Mouse (Mus musculus) heart, embryonic 15.5 days (tissue): ENCODE measurements around the gene Tcp1. TPM values are rescaled to one million over a fixed set of nuclear protein-coding genes. Genes with fewer than 3 reads are reported as not detected.

ENCODE experiments used
- ATAC-seq: fragments of 200-750 bp; cut with Nextera tagmentation; replicated peaks from 2 replicates; pipeline ENCODE4 v1.8.0; 2017; ENCODE audit warnings: low read depth, moderate TSS enrichment; ENCODE audit not compliant: insufficient number of reproducible peaks, insufficient read depth, low FRiP score
- H3K27ac ChIP-seq: fragments of 300-500 bp; sonication (generic); 2 replicates; pipeline ENCODE4 v1.5.1; 2015; ENCODE audit warnings: mild to moderate bottlenecking, inconsistent platforms
- H3K27me3 ChIP-seq: fragments of 300-500 bp; sonication (generic); 2 replicates; pipeline ENCODE4 v1.6.1; 2015; ENCODE audit warnings: inconsistent platforms
- H3K36me3 ChIP-seq: fragments of 300-500 bp; sonication (generic); 2 replicates; pipeline ENCODE4 v1.6.1; 2015; ENCODE audit warnings: mild to moderate bottlenecking, inconsistent platforms
- H3K4me1 ChIP-seq: fragments of 300-500 bp; sonication (generic); replicated peaks from 2 replicates; pipeline ENCODE4 v1.6.1; 2015; ENCODE audit warnings: inconsistent platforms
- H3K4me2 ChIP-seq: fragments of 300-500 bp; sonication (generic); 2 replicates; pipeline ENCODE4 v1.6.1; 2015; ENCODE audit warnings: inconsistent platforms, mild to moderate bottlenecking, moderate library complexity
- H3K4me3 ChIP-seq: fragments of 300-500 bp; sonication (generic); 2 replicates; pipeline ENCODE4 v1.5.1; 2015; ENCODE audit warnings: mild to moderate bottlenecking, inconsistent platforms
- H3K9ac ChIP-seq: fragments of 300-500 bp; sonication (generic); 2 replicates; pipeline ENCODE4 v1.6.1; 2015; ENCODE audit warnings: mild to moderate bottlenecking, inconsistent platforms
- H3K9me3 ChIP-seq: fragments of 300-500 bp; sonication (generic); replicated peaks from 2 replicates; pipeline ENCODE4 v1.6.1; 2016; ENCODE audit warnings: inconsistent platforms
- WGBS: fragments of 180-500 bp; shearing (Covaris S2); methylation state at CpG from one replicate; pipeline ENCODE4 v1.1.7; 2015; ENCODE audit warnings: mixed read lengths; 5-methylcytosine and 5-hydroxymethylcytosine counted together
- polyA plus RNA-seq: library from polyadenylated mRNA; unstranded; fragments of >200 nt; fragmentation: Nextera tagmentation; extraction: Ambion mirVana; gene quantifications from 2 replicates; pipeline ENCODE4 v1.2.1, GENCODE M21; 2015

The Tcp1 gene
- 283 and 316 TPM in 2 replicates for polyA plus RNA-seq

DNA sequence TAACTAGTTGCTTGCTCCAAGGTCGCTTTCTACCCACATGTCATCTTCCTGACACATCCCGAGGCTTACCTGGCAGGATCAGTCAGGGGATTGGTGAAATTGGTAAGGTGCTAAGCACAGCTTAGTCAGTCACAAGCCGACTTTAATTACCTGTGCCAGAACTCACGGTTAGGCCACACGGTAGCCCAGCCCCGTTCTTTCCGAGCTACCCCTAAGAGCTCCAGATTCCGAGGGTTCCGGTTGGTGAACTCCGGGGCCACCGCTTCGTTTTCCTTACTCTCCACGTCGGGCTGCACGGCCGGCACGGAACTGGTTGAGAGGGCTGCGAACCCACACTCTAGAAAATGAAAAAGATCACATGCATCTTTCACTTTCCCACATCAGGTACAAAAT, at the start of gene Tcp1:
TSS of gene Tcp1 (plus strand) at position 214 of the 393 bp plus-strand sequence.
- H3K27me3 ChIP-seq: no peaks in the 10 kb centered on the region
- no peak for ATAC-seq
- peaks cover 51% of the 10 kb centered on the region for H3K36me3 ChIP-seq
- peaks cover 14% of the 10 kb centered on the region for H3K4me1 ChIP-seq
- peak within 1 kb of the TSS; percentile 87 for H3K4me3 ChIP-seq
- H3K27ac ChIP-seq: peak within 1 kb of the TSS; percentile 93
- H3K9me3 ChIP-seq: no peaks in the 10 kb centered on the region
- under 1% methylated on average over 18 of the region's 18 CpGs for WGBS
- H3K4me2 ChIP-seq: peak within 1 kb of the TSS; percentile 84
- H3K9ac ChIP-seq: peak within 1 kb of the TSS; percentile 98

DNA sequence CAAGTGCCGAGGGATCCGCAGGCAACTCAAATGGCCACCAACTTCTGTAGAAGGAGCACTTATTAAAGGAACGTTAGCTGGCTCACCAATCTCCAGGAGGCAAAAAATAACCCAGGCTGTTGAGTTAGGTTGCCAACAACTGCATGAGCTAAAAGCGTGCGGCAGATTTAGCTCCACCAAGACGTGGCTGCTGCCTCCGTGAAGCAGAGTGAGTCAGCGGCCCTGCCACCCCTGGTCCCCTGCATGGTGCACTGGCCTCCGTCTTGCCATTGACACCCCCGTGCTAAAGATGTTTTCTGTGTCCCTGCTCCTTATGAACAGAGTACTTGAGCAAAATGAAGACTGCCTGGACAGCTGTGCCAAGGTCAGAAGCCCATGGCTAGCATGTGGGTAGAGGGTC, 48.6 kb upstream of the Tcp1 start:
- Histone ChIP-seq H3K9ac (no peak overlapping the region), H3K4me1 (peaks cover 16% of the 10 kb centered on the region), H3K4me3 (no peak overlapping the region), H3K4me2 (peak overlapping the region; percentile 3; the same call in 1 of the 2 replicates), H3K9me3 (no peaks in the 10 kb centered on the region), H3K27me3 (no peaks in the 10 kb centered on the region), H3K27ac (peak overlapping the region; percentile 64), H3K36me3 (no peaks in the 10 kb centered on the region)
- 43% methylated on average over 10 of the region's 10 CpGs for WGBS
- no peak for ATAC-seq

DNA sequence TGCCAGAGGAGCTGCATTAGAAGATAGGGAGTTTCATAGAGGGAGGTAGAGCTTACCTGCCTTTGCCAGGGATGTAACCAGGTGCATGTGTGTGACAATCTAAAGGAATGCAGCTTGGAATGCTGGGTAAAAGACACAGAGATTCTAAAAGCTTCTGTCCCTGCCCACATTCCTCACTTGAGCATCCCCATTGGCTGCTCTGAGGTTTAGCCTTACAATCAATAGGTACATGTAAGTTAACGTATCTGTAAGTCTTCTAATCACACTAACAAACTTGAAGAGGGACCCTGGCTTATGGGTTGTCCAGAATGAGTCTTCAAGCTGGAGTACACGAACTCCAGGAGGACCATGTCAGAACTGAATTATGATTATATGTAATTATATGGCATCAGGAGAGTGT, 47.5 kb upstream of the Tcp1 start, which contains the start of gene Mas1:
TSS of gene Mas1 (minus strand) at position 101 of the 400 bp plus-strand sequence.
- H3K27ac ChIP-seq: peak within 1 kb of the TSS; percentile 64
- H3K4me1 ChIP-seq: peaks cover 16% of the 10 kb centered on the region
- peak within 1 kb of the TSS; percentile 3; the same call in 1 of the 2 replicates for H3K4me2 ChIP-seq
- H3K9ac ChIP-seq: no peak within 1 kb of the TSS
- H3K4me3 ChIP-seq: no peak within 1 kb of the TSS
- H3K27me3 ChIP-seq: no peaks in the 10 kb centered on the region
- 46% methylated on average over 2 of the region's 2 CpGs for WGBS
- ATAC-seq: no peak
- no peaks in the 10 kb centered on the region for H3K9me3 ChIP-seq
- no peaks in the 10 kb centered on the region for H3K36me3 ChIP-seq

DNA sequence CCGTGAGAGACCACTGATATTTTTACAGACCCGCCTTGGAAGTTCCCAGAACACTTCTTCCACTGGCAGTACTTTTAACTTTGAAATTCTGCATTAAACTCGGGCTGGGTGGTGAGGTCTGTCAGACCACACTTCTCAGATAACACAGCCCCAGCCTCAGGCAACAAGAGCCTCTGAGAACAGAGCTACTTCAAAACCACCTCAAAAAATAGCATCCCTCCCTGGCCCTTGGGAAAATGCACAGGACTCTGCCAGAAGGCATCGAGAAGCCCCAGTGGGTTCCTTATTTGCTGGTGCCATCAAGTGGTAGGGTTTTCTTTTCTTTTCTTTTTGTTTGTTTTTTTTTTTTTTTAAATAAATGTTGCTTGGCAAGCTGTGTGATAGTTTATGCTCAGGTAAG, 46.9 kb upstream of the Tcp1 start:
- Histone ChIP-seq H3K4me3 (no peak overlapping the region), H3K9me3 (no peaks in the 10 kb centered on the region), H3K27me3 (no peaks in the 10 kb centered on the region), H3K9ac (no peak overlapping the region), H3K4me2 (no peak overlapping the region), H3K36me3 (no peaks in the 10 kb centered on the region), H3K4me1 (peaks cover 16% of the 10 kb centered on the region), H3K27ac (peak overlapping the region; percentile 24; the same call in 1 of the 2 replicates)
- 6% methylated on average over 4 of the region's 4 CpGs for WGBS
- ATAC-seq: no peak

DNA sequence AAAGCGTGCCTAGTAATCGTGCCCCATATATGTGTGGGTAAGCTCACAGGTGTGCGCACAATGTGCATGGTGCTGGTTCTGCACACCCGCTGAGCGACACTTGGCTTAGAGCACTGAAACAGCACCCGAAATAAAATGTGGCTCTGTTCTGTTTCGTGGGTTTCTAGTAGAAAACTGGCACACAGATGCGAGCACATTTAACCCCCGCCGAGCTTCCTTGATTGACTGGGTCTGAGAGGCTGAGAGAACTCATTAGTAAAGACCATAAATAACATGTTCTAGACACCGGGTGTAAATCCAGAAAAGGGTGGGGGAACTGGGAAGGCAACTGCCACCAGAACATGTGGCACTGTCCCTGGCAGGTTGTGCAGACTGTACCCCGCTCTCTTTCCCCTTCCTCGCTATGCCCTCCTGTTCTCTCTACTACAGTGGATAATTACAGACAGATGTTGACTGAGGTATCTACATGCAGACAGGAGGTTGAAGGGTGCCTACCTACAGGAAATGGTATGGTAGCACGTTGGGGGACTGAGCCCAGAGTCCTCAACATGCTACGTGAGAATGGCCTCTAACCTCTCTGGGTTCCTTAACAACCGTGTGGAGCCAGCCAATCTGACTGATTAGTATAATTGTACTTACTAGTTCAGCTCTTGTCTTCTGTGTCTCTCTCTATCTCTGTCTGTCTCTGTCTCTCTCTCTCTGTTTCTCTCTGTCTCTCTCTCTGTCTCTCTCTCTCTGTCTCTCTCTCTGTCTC, 43.0 kb upstream of the Tcp1 start:
- H3K9me3 ChIP-seq: no peaks in the 10 kb centered on the region
- no peak overlapping the region for H3K4me2 ChIP-seq
- 66% methylated on average over 16 of the region's 16 CpGs for WGBS
- H3K4me1 ChIP-seq: peaks cover 15% of the 10 kb centered on the region
- no peak overlapping the region for H3K9ac ChIP-seq
- H3K36me3 ChIP-seq: no peaks in the 10 kb centered on the region
- no peak overlapping the region for H3K27ac ChIP-seq
- no peaks in the 10 kb centered on the region for H3K27me3 ChIP-seq
- ATAC-seq: no peak; the same call in 1 of the 2 replicates
- H3K4me3 ChIP-seq: no peak overlapping the region

DNA sequence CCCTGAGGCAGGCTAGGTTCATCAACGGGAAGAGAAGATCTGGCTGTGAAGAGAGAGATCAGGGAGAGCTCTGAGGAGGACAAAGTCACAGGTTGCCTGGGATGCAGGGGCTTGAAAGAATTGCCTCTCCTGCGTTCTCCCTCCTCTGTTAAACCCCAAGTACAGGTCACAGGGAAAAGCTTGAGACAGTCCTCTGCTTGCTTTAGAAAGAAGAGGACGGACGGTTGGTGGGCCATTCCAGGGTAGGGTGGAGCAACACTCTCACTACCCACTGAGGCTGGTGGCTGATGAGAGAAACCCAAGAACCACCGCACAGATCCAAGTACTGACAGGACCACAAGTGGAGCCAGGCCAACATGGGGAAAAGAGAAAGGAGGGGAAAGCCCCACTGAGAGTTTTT, 39.8 kb upstream of the Tcp1 start, which contains the start of gene Mrgprh:
TSS of gene Mrgprh (plus strand) at position 301 of the 400 bp plus-strand sequence.
- Histone ChIP-seq H3K9me3 (no peaks in the 10 kb centered on the region), H3K4me3 (no peak within 1 kb of the TSS), H3K36me3 (no peaks in the 10 kb centered on the region), H3K9ac (no peak within 1 kb of the TSS), H3K27ac (no peak within 1 kb of the TSS), H3K4me2 (no peak within 1 kb of the TSS), H3K27me3 (peaks cover 4% of the 10 kb centered on the region; the same call in 1 of the 2 replicates), H3K4me1 (peaks cover 3% of the 10 kb centered on the region; the same call in 1 of the 2 replicates)
- ATAC-seq: no peak
- 72% methylated on average over 5 of the region's 5 CpGs for WGBS

DNA sequence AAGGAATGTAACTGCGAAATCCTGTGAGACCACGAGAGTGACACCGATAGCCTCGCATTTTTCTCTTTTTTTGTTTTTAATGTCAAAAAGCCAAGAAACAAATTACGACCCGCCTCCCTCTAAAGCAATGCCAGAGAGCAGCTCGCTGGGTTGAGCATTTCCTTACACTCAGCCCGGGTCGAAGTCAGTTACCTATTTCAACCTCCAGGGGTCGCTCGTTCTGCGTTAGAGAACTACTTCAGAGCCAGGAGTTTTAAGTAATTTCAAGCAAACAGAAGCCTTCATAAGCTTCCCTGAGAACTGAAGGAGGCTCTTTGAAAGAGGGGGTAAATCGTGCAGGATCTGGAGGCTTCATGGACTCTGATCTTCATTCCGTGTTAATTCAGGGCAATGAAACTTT, 35.3 kb upstream of the Tcp1 start:
- Histone ChIP-seq H3K9ac (peak overlapping the region; percentile 41), H3K4me1 (no peaks in the 10 kb centered on the region; the same call in 1 of the 2 replicates), H3K27ac (no peak overlapping the region), H3K9me3 (no peaks in the 10 kb centered on the region), H3K4me3 (peak overlapping the region; percentile 19), H3K4me2 (peak overlapping the region; percentile 64), H3K36me3 (no peaks in the 10 kb centered on the region), H3K27me3 (peaks cover 4% of the 10 kb centered on the region; the same call in 1 of the 2 replicates)
- 2% methylated on average over 14 of the region's 14 CpGs for WGBS
- ATAC-seq: no peak; the same call in 1 of the 2 replicates

DNA sequence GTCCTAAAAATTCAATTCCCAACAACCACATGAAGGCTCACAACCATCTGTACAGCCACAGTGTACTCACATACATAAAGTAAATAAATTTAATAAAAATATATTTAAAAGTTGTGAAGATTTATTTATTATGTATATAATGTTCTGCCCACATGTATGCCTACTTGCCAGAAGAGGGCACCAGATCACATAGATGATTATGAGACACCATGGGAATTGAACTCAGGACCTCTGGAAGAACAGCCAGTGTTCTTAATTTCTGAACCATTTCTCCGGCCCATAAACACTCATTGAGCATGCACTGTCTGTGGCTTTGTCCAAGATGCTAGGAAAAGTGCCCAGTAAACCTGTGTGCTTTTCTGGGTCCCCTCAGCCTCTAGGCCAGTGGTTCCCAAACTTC, 34.3 kb upstream of the Tcp1 start:
- no peaks in the 10 kb centered on the region for H3K36me3 ChIP-seq
- no peak overlapping the region for H3K27ac ChIP-seq
- peaks cover 4% of the 10 kb centered on the region; the same call in 1 of the 2 replicates for H3K27me3 ChIP-seq
- H3K9ac ChIP-seq: no peak overlapping the region
- H3K9me3 ChIP-seq: no peaks in the 10 kb centered on the region
- no peaks in the 10 kb centered on the region; the same call in 1 of the 2 replicates for H3K4me1 ChIP-seq
- no peak overlapping the region for H3K4me3 ChIP-seq
- ATAC-seq: no peak
- WGBS: 79% methylated on average over 1 of the region's 1 CpGs
- no peak overlapping the region for H3K4me2 ChIP-seq

DNA sequence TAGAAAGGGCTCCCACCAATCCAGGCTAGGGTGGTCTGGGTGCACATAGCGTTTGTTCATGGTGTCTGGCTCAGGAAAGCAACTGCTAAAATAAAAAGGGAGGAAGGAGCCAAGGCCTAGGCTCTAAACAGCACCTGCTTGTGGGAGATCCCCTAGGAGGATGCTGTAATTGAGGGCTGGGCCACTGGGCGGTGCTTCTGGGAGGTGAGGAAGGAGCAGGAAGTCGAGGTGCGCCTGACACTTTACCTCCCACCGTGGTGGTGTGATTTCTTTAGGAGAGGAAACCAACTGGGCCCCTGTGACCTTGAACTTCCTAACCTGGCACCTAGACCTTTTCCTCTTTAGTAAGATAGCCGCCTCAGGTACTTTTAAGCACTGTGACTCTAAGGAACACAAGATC, 28.9 kb upstream of the Tcp1 start:
- Histone ChIP-seq H3K36me3 (no peaks in the 10 kb centered on the region), H3K27me3 (no peaks in the 10 kb centered on the region), H3K4me1 (peaks cover 16% of the 10 kb centered on the region), H3K9me3 (no peaks in the 10 kb centered on the region), H3K4me3 (no peak overlapping the region), H3K27ac (peak overlapping the region; percentile 74), H3K4me2 (no peak overlapping the region), H3K9ac (no peak overlapping the region)
- WGBS: 36% methylated on average over 6 of the region's 6 CpGs
- ATAC-seq: no peak

DNA sequence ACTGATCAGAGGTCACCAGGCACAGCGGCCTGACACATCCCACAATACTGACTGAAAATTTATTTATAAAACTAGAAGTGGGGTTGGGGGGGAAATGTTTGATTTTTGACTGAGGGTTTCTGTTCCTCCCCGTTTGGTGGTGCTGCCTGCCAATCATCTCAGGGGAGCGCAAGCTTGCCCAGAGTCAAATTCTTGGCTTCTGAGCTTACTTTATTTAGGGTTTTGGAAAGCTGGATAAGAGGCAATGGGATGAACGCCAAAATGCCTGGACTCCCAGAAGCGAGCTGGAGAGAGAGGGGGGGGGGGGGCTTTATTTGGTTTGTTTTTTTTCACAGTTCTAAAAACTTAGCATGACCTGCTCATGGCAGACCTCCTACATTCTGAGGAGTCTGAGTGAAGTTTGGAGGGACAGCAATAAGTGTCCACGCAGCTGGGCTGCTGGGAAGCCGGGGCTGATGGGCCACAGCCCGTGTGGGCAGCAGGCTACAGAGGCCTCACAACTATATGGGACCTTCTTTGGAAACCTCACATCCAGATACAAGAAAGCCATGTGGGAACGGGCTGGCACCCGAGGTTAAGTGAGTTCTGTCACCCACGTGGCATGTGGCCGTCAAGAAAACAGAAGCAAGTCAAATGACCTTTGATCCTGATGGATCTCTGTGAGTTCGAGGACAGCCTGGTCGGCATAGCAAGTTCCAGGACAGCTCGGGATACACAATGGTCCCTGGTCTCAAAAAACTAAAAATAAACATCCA, 28.3 kb upstream of the Tcp1 start:
- Histone ChIP-seq H3K27me3 (no peaks in the 10 kb centered on the region), H3K9me3 (no peaks in the 10 kb centered on the region), H3K4me1 (peaks cover 16% of the 10 kb centered on the region), H3K4me2 (no peak overlapping the region), H3K4me3 (no peak overlapping the region), H3K27ac (peak overlapping the region; percentile 74), H3K9ac (no peak overlapping the region), H3K36me3 (0 out of 2 replicates have a peak, but pooled peaks cover 2% of the 10 kb centered on the region)
- WGBS: 52% methylated on average over 15 of the region's 15 CpGs
- ATAC-seq: 0 out of 2 replicates have a peak, but pooled peaks have one; percentile 45

DNA sequence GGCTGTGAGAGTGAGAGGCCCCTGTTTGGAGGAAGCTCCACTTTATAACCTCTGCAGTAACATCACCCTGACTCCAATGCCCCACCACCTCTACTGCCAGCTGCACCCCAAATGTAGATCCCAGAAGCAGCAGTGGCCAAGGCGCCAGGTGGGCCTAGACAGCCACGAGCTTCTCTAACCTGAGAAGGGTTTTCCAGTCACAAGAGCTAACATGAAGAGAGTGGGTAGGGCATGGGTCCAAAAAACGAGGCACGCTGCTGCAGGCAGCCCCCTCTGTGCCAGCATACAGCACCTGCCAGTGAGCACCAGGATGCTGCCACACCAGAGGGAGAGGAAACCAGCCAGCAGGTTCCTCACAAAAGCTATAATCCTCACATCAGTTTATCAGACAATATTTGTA, 24.4 kb upstream of the Tcp1 start:
- H3K4me2 ChIP-seq: no peak overlapping the region
- no peak overlapping the region for H3K9ac ChIP-seq
- peaks cover 16% of the 10 kb centered on the region for H3K4me1 ChIP-seq
- H3K36me3 ChIP-seq: 0 out of 2 replicates have a peak, but pooled peaks cover 3% of the 10 kb centered on the region
- H3K27ac ChIP-seq: no peak overlapping the region
- H3K27me3 ChIP-seq: no peaks in the 10 kb centered on the region
- H3K9me3 ChIP-seq: no peaks in the 10 kb centered on the region
- no peak for ATAC-seq
- 82% methylated on average over 4 of the region's 4 CpGs for WGBS
- H3K4me3 ChIP-seq: no peak overlapping the region
